Mouse (Mus musculus) CD8-positive naive resting alpha-beta T cell, adult 2 months (primary cell): ENCODE data around the gene Gpr137.

Source experiments
- DNase-seq, 2 experiments: peaks; one replicate each; pipeline ENCODE4 v3.0.0; 2022; ENCODE audit warnings: low read depth in 2 of 2, low spot score in 2 of 2

Gpr137 gene

GRCm38 (mm10) chr19:6941372-6942248 lies 670 bp downstream of the Gpr137 start, which contains the start of gene Bad:
Gene Bad (plus strand): TSS chr19:6941861.
- DNase-seq = peak; percentile 90 to 96

- DNase-seq = no peak
Measured at GRCm38 (mm10) chr19:6940396-6941351, 1.6 kb downstream of the Gpr137 start.

GRCm38 (mm10) chr19:6939106-6940002 lies 2.9 kb downstream of the Gpr137 start:
- no peak for DNase-seq

DNA sequence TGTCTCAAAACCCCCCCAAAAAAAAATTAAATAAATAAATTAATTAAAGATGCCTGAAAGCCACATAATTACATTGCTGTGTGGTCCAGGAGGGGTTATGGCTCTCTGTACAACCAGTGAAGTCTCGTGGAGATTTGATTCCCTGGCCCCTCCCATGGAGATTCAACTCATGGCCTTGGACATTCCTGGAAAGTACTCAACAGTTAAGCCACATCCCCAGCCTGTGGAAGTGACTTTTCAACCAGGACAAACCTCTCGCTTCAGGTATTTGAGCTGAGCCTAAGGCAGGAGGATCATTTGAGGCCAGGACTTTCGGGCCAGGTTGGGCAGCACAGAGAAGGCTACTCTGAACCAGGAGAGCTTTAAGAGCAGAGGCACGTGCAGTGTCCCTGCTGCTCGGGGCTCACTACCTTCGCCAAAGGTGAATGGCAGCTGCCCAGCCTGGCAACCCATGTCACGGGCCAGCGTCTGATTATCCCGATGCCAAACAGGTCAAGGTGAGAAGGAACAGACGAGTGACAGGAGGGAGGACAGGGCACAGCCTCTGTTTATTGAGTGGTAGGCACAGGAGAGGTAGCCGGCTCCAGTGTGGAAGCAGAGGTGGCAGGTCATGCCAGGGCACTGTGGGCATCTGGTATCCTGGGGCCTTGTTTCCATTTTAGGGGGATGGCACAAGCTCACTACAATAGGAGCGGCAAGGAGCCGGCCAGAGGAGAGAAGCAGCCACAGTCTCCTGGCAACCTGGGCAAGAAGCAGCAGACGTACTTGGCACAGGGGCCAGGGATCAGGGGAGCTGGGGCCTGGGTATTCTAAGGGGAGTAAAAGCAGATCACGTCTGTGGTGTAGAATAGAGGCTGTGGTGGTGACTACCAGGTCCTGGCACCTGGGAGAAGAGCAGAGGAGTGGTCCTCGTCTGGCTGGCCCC lies 4.5 kb downstream of the Gpr137 start:
- DNase-seq = no peak

DNA sequence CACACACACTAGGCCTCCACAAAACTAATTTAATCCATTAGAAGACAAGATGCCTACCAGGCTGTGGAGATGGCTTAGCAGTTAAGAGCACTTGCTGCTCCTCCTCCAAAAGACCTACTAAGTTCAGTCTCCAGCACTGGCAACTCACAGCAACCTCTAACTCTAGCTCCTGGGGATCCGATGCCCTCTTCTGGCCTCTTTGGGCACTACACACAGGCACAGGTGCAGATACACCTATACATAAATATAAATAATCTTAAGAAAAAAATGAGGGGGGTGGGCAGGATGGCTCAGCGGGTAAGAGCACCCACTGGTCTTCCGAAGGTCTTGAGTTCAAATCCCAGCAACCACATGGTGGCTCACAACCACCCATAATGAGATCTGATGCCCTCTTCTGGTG lies 6.0 kb downstream of the Gpr137 start:
- peak in 1 of 2 experiments; percentile 45 for DNase-seq

DNA sequence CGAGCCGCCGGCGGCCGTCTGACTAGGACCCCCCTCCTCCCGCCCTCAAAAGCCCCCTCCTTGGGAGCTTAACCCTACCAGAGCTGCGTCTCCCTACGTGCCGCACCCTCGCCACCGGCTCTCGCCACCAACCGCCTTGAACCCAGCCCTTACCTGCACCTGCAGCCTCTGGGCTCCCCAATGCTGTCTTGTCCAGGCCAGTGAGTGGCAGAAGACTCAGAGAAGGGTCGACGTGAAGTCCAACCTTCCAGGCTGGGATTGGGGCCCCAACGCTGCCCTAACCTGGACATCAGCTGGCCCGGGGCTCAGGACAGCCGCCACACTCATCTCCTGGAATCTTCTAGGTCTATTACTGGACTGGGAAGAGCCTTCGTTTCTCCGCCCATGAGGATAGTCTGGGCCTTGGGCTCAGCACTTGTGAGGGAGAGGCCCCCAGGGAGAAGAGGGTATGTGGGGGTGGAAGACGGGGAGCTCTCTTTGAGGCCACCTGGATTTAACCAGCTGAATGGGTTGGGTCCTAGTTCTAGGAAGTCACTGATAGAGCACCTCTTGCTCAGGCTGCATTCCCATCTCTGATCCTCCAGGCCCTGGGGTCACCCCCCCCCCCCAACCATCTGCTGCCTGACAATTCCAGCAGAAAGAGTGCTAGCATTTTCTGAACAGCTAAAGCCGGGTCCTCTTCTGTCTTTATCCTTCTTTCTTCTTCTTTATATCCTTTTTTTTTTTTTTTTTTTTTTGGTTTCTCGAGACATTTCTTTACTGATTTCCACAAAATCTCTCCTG lies 7.9 kb downstream of the Gpr137 start, which contains the start of gene Kcnk4:
TSS of gene Kcnk4 (minus strand) at position 321 of the 783 bp plus-strand sequence.
- DNase-seq = no peak

GRCm38 (mm10) chr19:6933436-6934194 lies 8.7 kb downstream of the Gpr137 start:
- DNase-seq = no peak

GRCm38 (mm10) chr19:6933102-6933435 lies 9.2 kb downstream of the Gpr137 start:
- no peak for DNase-seq

DNA sequence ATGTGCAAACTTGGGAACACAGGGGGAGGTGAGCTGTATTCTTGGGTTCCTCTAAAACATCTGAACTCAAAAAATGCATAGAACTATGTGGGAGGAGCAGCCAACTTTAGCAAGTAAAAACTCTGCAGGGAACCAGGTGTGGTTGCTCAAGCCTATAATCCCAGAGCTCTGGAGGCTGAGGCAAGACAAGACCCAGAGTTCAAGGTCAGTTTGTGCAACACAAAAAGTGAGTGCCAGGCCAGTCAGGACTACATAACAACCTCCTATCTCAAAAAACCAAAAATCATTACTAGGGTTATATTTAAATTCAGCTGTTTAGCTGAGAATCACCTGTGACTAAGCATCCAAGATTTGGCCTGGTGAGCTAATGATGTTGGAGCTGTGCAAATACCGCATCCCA lies 10.3 kb downstream of the Gpr137 start:
- no peak for DNase-seq

DNA sequence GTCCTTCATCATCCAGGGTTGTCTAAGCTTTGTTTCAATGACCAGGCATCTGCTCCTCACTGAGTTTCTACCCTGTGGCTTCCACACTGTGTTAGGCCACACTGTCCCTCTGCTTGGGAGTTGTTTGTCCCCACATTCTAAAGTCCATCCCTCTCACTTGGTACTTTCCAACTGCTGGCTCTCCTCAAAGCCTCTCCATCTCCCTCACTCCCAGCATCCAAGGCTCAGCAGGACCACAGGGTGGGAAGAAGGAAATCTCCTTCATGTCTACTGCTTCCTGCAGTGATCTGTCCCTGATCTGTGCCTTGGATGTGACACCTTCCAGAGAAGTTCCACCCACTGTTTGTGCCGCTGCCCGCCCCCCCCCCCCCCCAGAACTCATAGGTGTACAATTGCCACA lies 11.3 kb downstream of the Gpr137 start:
- DNase-seq = no peak

GRCm38 (mm10) chr19:6928080-6928479 lies 14.2 kb downstream of the Gpr137 start:
- no peak for DNase-seq

- no peak for DNase-seq
Measured at GRCm38 (mm10) chr19:6926559-6927255, 15.6 kb downstream of the Gpr137 start.

DNA sequence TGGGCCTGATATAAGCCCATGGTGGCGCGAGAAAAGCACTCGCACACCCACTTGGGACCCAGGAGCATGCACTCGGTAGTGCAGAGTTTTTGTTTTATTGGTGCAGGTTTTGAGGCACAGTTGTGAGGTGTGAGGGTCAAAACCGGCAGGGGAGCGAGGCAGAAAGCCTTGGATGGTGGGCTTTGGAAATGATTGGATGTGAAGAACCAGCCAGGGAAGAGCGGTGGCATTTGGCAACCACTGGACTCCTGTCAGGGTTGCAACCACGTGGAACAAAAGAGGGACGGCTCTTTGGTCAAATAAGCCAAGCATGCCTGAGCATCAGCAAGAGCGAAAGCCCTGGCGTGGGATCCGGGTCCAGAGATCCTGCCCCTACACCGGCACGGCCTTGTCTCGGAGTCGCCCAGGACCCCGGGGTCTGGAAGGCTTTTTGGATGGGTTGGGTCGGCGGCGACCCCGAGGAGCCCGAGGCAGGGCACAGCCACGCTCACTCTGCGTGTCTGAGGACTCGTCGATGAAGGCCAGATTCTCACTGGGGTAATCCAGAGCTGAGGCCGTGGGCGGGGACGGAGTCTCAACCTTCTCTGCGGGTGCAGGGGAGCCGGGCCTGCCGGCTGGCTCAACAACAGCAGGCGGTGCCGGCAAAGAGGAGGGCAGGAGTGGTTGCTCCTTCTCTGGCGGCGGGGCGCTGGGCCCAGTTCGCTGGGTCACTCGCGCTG lies 16.5 kb downstream of the Gpr137 start:
- DNase-seq = no peak

GRCm38 (mm10) chr19:6925307-6925573 lies 17.0 kb downstream of the Gpr137 start, which contains the start of gene Catsperz:
Gene Catsperz (minus strand): TSS chr19:6925380.
- DNase-seq = no peak

DNA sequence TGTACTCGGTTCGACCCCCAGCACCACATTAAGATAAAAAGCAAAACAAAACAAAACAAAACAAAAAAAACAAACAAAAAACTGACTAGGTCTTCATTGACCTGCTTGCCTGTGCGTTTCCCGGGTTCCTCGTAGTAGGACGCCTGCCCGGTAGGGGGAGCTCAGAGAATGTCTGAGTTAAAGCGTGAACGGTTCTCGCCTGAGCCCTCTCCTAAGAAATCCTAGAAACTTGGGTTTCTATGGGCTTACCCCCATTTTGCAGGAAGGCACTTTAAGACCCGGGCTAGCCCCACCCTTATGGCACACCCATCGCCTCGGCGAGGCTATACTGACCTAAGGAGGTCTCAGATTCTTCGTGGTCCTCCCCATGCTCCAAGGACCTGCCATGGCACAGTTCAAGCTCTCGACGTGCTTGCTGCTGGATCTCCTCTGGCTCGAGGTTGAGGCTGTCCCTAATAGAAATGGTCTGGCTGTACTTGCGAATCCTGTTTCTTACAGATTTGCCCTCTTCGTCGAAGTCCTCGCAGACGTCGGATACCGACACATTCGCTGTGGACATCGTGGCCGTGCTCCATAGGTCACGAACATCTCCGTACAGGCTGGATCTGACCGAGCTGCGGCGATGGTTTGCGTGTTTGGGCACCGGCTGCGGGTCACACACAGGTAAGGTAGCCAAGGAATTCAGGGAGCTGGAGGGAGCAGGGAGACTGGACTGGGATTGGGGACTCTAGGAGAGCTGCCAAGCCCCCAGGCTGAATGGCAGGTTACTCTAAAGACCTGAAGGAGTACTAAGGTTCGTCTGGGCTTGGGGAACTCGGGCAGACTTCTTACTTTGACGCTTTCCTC lies 17.6 kb downstream of the Gpr137 start:
- peak; percentile 77 to 89 for DNase-seq
